Mouse (Mus musculus) CH12.LX (cell line): Measurements from ENCODE around the gene Gramd1b.

ENCODE experiments used
- CTCF ChIP-seq, 2 experiments: IDR thresholded peaks in 1 of 2; conservative IDR thresholded peaks in 1 of 2; 2 replicates each; pipeline ENCODE4 v1.5.1; 2011 to 2012; ENCODE audit warnings: low read depth in 2 of 2, low read length in 2 of 2, improper control_type of control experiment in 1 of 2, inconsistent platforms in 1 of 2, mild to moderate bottlenecking in 1 of 2, moderate library complexity in 1 of 2
- EP300 ChIP-seq: IDR thresholded peaks from 2 replicates; pipeline ENCODE4 v1.6.1; 2011; ENCODE audit warnings: low read length, improper control_type of control experiment
- GABPA ChIP-seq: IDR thresholded peaks from 2 replicates; pipeline ENCODE4 v1.6.1; 2012; ENCODE audit warnings: low read depth, low read length, improper control_type of control experiment, inconsistent platforms; ENCODE audit not compliant: insufficient replicate concordance
- MAX ChIP-seq: IDR thresholded peaks from 2 replicates; pipeline ENCODE4 v1.6.1; 2011; ENCODE audit warnings: low read length, improper control_type of control experiment
- MYC ChIP-seq: IDR thresholded peaks from 2 replicates; pipeline ENCODE4 v1.6.1; 2011; ENCODE audit warnings: low read depth, mild to moderate bottlenecking, improper control_type of control experiment, low read length
- NRF1 ChIP-seq: IDR thresholded peaks from 2 replicates; pipeline ENCODE4 v1.6.1; 2014; ENCODE audit warnings: low read depth, mild to moderate bottlenecking, inconsistent platforms, low read length, improper control_type of control experiment, moderate library complexity
- PAX5 ChIP-seq: IDR thresholded peaks from 2 replicates; pipeline ENCODE4 v1.6.1; 2012; ENCODE audit warnings: low read length, inconsistent platforms, mixed read lengths
- POLR2A ChIP-seq: IDR thresholded peaks from 2 replicates; pipeline ENCODE4 v1.6.1; 2011; ENCODE audit warnings: low read depth, mild to moderate bottlenecking, improper control_type of control experiment, low read length
- POLR2AphosphoS2 ChIP-seq: IDR thresholded peaks from 2 replicates; pipeline ENCODE4 v1.6.1; 2011; ENCODE audit warnings: low read depth, low read length, improper control_type of control experiment
- RCOR1 ChIP-seq: conservative IDR thresholded peaks from 2 replicates; pipeline ENCODE4 v1.6.1; 2012; ENCODE audit warnings: low read depth, mild to moderate bottlenecking, inconsistent platforms, low read length, improper control_type of control experiment
- TCF12 ChIP-seq: IDR thresholded peaks from 2 replicates; pipeline ENCODE4 v1.6.1; 2014; ENCODE audit warnings: low read depth, mild to moderate bottlenecking, inconsistent platforms, low read length, improper control_type of control experiment
- USF1 ChIP-seq: IDR thresholded peaks from 2 replicates; pipeline ENCODE4 v1.6.1; 2014; ENCODE audit warnings: low read depth, mild to moderate bottlenecking, inconsistent platforms, low read length, improper control_type of control experiment
- ZC3H11A ChIP-seq: IDR thresholded peaks from 2 replicates; pipeline ENCODE4 v1.6.1; 2012; ENCODE audit warnings: low read depth, mild to moderate bottlenecking, inconsistent platforms, low read length, improper control_type of control experiment
- ZNF384 ChIP-seq: IDR thresholded peaks from 2 replicates; pipeline ENCODE4 v1.6.1; 2012; ENCODE audit warnings: low read depth, low read length, improper control_type of control experiment, inconsistent platforms

- no peak for TF ChIP-seq MAX
- TF ChIP-seq ZC3H11A: no peak
- TF ChIP-seq POLR2AphosphoS2: no peak
- TF ChIP-seq CTCF (conservative IDR thresholded peaks at IDR 0.05 in 1 of 2, IDR thresholded peaks at IDR 0.05 in 1 of 2; ENCODE audit: low read depth in 2 of 2, low read length in 2 of 2): no peak
- TF ChIP-seq TCF12: no peak
- no peak for TF ChIP-seq POLR2A
- TF ChIP-seq PAX5: no peak
- TF ChIP-seq GABPA: no peak
- no peak for TF ChIP-seq EP300
- no peak for TF ChIP-seq USF1
- no peak for TF ChIP-seq MYC
- no peak for TF ChIP-seq ZNF384
- no peak for TF ChIP-seq NRF1
- no peak for TF ChIP-seq RCOR1
Measured at GRCm38 (mm10) chr9:40390396-40390760, 140.8 kb downstream of the Gramd1b start.
